Comparison of ENCODE assay signal across 12 mouse cellular contexts in genomic region chr9:107961351-107961762, GRCm38 (mm10). TPM values are rescaled to one million over a fixed set of nuclear protein-coding genes. Genes with fewer than 3 reads are reported as not detected.
DNase-seq lines count a peak whose midpoint lies in the region; ATAC-seq and TF ChIP-seq lines count a peak whose summit lies in the region.
"Had no signal": no experiment of that assay in that cellular context is flagged by ENCODE, and none has a peak within 500 bp of the region (broad histone marks: within the 10 kb centered on the region; RNA-seq: fewer than 3 reads in every experiment).

No protein-coding gene starts in this region.

- ATAC-seq in midbrain, embryonic 14.5 days (ENCODE audit: low FRiP score, low TSS enrichment), result no peak; the same call in 1 of the 2 replicates
- ATAC-seq in megakaryocyte progenitor cell, adult 5-6 weeks (replicated peaks; ENCODE audit: poor library complexity), result no peak
- no peak for ATAC-seq in heart, embryonic 12.5 days (ENCODE audit: insufficient number of reproducible peaks, low FRiP score)
- no peak for ATAC-seq in heart, embryonic 11.5 days (replicated peaks; ENCODE audit: insufficient number of reproducible peaks, low FRiP score, low TSS enrichment)
- ATAC-seq: Patski had no signal

- H3K27me3 ChIP-seq in midbrain, embryonic 14.5 days (ENCODE audit: control insufficient read depth, insufficient read depth, low read length), result no peaks in the 10 kb centered on the region
- no peaks in the 10 kb centered on the region for H3K27me3 ChIP-seq in heart, embryonic 12.5 days (replicated peaks)
- no peaks in the 10 kb centered on the region for H3K27me3 ChIP-seq in heart, embryonic 11.5 days (ENCODE audit: control insufficient read depth, insufficient read depth, low read length)
- H3K27me3 ChIP-seq: liver, embryonic 15.5 days; Patski had no signal

- peaks cover 61% of the 10 kb centered on the region for H3K36me3 ChIP-seq in ES-E14 (ENCODE audit: control insufficient read depth, insufficient read depth, low read length, poor library complexity, severe bottlenecking)
- H3K36me3 ChIP-seq in midbrain, embryonic 14.5 days (ENCODE audit: control insufficient read depth, insufficient read depth, low read length), result peaks cover 7% of the 10 kb centered on the region; the same call in 1 of the 2 replicates
- peaks cover 63% of the 10 kb centered on the region for H3K36me3 ChIP-seq in heart, embryonic 12.5 days
- peaks cover 26% of the 10 kb centered on the region; the same call in 1 of the 2 replicates for H3K36me3 ChIP-seq in heart, embryonic 11.5 days (ENCODE audit: control insufficient read depth, insufficient read depth, low read length)

- no peaks in the 10 kb centered on the region for H3K9me3 ChIP-seq in ES-E14 (ENCODE audit: control insufficient read depth, insufficient read depth, low read depth, low read length)
- no peaks in the 10 kb centered on the region for H3K9me3 ChIP-seq in midbrain, embryonic 14.5 days (ENCODE audit: control insufficient read depth, low read length)
- H3K9me3 ChIP-seq in heart, embryonic 12.5 days (replicated peaks), result no peaks in the 10 kb centered on the region
- H3K9me3 ChIP-seq in heart, embryonic 11.5 days (replicated peaks; ENCODE audit: control insufficient read depth, low read length), result no peaks in the 10 kb centered on the region
- H3K9me3 ChIP-seq: liver, embryonic 15.5 days had no signal

- WGBS in midbrain, embryonic 14.5 days, result 59% methylated on average over 10 of the region's 10 CpGs
- 88% methylated on average over 10 of the region's 10 CpGs for WGBS in heart, embryonic 12.5 days
- 88% methylated on average over 10 of the region's 10 CpGs for WGBS in heart, embryonic 11.5 days (ENCODE audit: insufficient replicate concordance)

- H3K9ac ChIP-seq in ES-E14 (ENCODE audit: insufficient read depth, low read depth, low read length, poor library complexity, severe bottlenecking), result no peak overlapping the region
- H3K9ac ChIP-seq in midbrain, embryonic 14.5 days (replicated peaks; ENCODE audit: low read length), result peak overlapping the region; percentile 35; the same call in 1 of the 2 replicates
- no peak overlapping the region for H3K9ac ChIP-seq in heart, embryonic 12.5 days
- H3K9ac ChIP-seq in heart, embryonic 11.5 days (ENCODE audit: low read depth, low read length), result no peak overlapping the region
- H3K9ac ChIP-seq: liver, embryonic 15.5 days had no signal

- peak overlapping the region; percentile 65; the same call in 1 of the 2 replicates for H3K27ac ChIP-seq in ES-E14 (ENCODE audit: insufficient read depth, low read depth, low read length, poor library complexity, severe bottlenecking)
- H3K27ac ChIP-seq in midbrain, embryonic 14.5 days (replicated peaks; ENCODE audit: low read depth, low read length), result peak overlapping the region; percentile 85
- H3K27ac ChIP-seq in heart, embryonic 12.5 days (ENCODE audit: poor library complexity, severe bottlenecking), result no peak overlapping the region
- H3K27ac ChIP-seq in heart, embryonic 11.5 days (ENCODE audit: low read depth, low read length), result no peak overlapping the region
- H3K27ac ChIP-seq: liver, embryonic 15.5 days had no signal

- in situ Hi-C loops in ES-E14 (cut with MboI; ENCODE audit: low sequenced_read_pairs in 2 of 2, unreplicated experiment in 2 of 2), result no loop called here

- peak; percentile 72 for DNase-seq in ES-E14 (ENCODE audit: low read depth, low spot score)
- peak; percentile 74 for DNase-seq in brain, embryonic 18.5 days (ENCODE audit: low read depth, low spot score)
- DNase-seq in layer of hippocampus, adult 18-20 months (ENCODE audit: low spot score in 2 of 2), result peak; percentile 84 to 89
- DNase-seq in midbrain, embryonic 14.5 days, result peak; percentile 86
- no peak for DNase-seq in testis, postnatal 10 days (ENCODE audit: low spot score)
- DNase-seq: cerebellum, adult 2 months had no signal

- H3K4me2 ChIP-seq in midbrain, embryonic 14.5 days (ENCODE audit: low read length), result peak overlapping the region; percentile 39
- H3K4me2 ChIP-seq in heart, embryonic 12.5 days, result no peak overlapping the region
- no peak overlapping the region for H3K4me2 ChIP-seq in heart, embryonic 11.5 days
- H3K4me2 ChIP-seq: liver, embryonic 15.5 days had no signal

- H3K4me1 ChIP-seq in ES-E14 (ENCODE audit: control insufficient read depth in 2 of 2, insufficient read depth in 2 of 2, low read length in 2 of 2, poor library complexity in 1 of 2), result peaks cover 6 to 12% of the 10 kb centered on the region in 2 experiments; a peak in 3 of 4 replicates
- H3K4me1 ChIP-seq in midbrain, embryonic 14.5 days (ENCODE audit: control insufficient read depth, insufficient read depth, low read length), result peaks cover 10% of the 10 kb centered on the region
- H3K4me1 ChIP-seq in heart, embryonic 12.5 days (replicated peaks), result peaks cover 16% of the 10 kb centered on the region
- H3K4me1 ChIP-seq in heart, embryonic 11.5 days (ENCODE audit: control insufficient read depth, insufficient read depth, low read length), result peaks cover 8% of the 10 kb centered on the region; the same call in 1 of the 2 replicates

- H3K4me3 ChIP-seq in ES-E14 (ENCODE audit: insufficient read depth in 1 of 2, low read depth in 1 of 2, low read length in 2 of 2, poor library complexity in 1 of 2, severe bottlenecking in 1 of 2), result peak overlapping the region in 1 of 2 experiments; percentile 4; a peak in 2 of 4 replicates
- H3K4me3 ChIP-seq in midbrain, embryonic 14.5 days (replicated peaks; ENCODE audit: low read depth, low read length), result no peak overlapping the region
- no peak overlapping the region for H3K4me3 ChIP-seq in heart, embryonic 12.5 days
- no peak overlapping the region for H3K4me3 ChIP-seq in heart, embryonic 11.5 days (ENCODE audit: low read depth, low read length)
- H3K4me3 ChIP-seq: liver, embryonic 15.5 days had no signal

TF ChIP-seq in ES-E14, 5 proteins besides CTCF, POLR2A, EP300 and RAD21:
- TF ChIP-seq MAFK (IDR thresholded peaks at IDR 0.05; ENCODE audit: insufficient read depth, low read depth, low read length) (no peak), CHD2 (IDR thresholded peaks at IDR 0.05; ENCODE audit: low read depth, low read length) (no peak), ZNF384 (IDR thresholded peaks at IDR 0.05; ENCODE audit: low read depth, low read length) (no peak), ZC3H11A (IDR thresholded peaks at IDR 0.05; ENCODE audit: borderline replicate concordance, low read depth, low read length) (no peak), HCFC1 (IDR thresholded peaks at IDR 0.05; ENCODE audit: borderline replicate concordance, insufficient read depth, low read length) (peak; percentile 63; the same call in 1 of the 2 replicates)

RNA-seq across cellular contexts. Expression of gene Traip, which starts 11.4 kb away (rescaled TPM):
- 43.7 and 72.1 TPM in 2 replicates for total RNA-seq in ES-E14 (2012; rRNA removed)
- 10 to 100 TPM; 17.1 to 18.9 TPM for total RNA-seq in layer of hippocampus, adult 18-20 months (2021)
- 10.3 and 10.4 TPM in 2 replicates for polyA plus RNA-seq in midbrain, embryonic 14.5 days (2014; fragmentation: Nextera tagmentation; extraction: Ambion mirVana)
- total RNA-seq in megakaryocyte progenitor cell, adult 5-6 weeks (2015), result 10.1 and 11.3 TPM in 2 replicates
- 22.7 and 32.7 TPM in 2 replicates for total RNA-seq in megakaryocyte progenitor cell, adult 5-6 weeks (2017)
- polyA plus RNA-seq in heart, embryonic 12.5 days (2016; fragmentation: Nextera tagmentation; extraction: Ambion mirVana), result 12.4 and 13.1 TPM in 2 replicates
- polyA plus RNA-seq in heart, embryonic 11.5 days (2014; fragmentation: Nextera tagmentation; extraction: Ambion mirVana), result 14.5 and 16.7 TPM in 2 replicates

RNA-seq across cellular contexts. Expression of gene Uba7, which starts 13.9 kb away (rescaled TPM):
- total RNA-seq in ES-E14 (2012; rRNA removed), result 0.79 and 1.0 TPM in 2 replicates
- total RNA-seq in layer of hippocampus, adult 18-20 months (2021), result 1 to 10 TPM; 5.1 to 5.9 TPM
- polyA plus RNA-seq in midbrain, embryonic 14.5 days (2014; fragmentation: Nextera tagmentation; extraction: Ambion mirVana), result 2.6 and 5.0 TPM in 2 replicates
- 29.6 and 34.4 TPM in 2 replicates for total RNA-seq in megakaryocyte progenitor cell, adult 5-6 weeks (2015)
- 30.1 and 34.7 TPM in 2 replicates for total RNA-seq in megakaryocyte progenitor cell, adult 5-6 weeks (2017)
- 42.9 and 45.7 TPM in 2 replicates for polyA plus RNA-seq in heart, embryonic 12.5 days (2016; fragmentation: Nextera tagmentation; extraction: Ambion mirVana)
- polyA plus RNA-seq in heart, embryonic 11.5 days (2014; fragmentation: Nextera tagmentation; extraction: Ambion mirVana), result 43.9 and 47.8 TPM in 2 replicates

RNA-seq across cellular contexts. Expression of gene Gm20661, which starts 21.5 kb away (rescaled TPM):
- 0.18 and 0.53 TPM in 2 replicates for total RNA-seq in ES-E14 (2012; rRNA removed)
- total RNA-seq in layer of hippocampus, adult 18-20 months (2021), result 1 to 10 TPM; 2.0 TPM
- polyA plus RNA-seq in midbrain, embryonic 14.5 days (2014; fragmentation: Nextera tagmentation; extraction: Ambion mirVana), result 0.47 and 0.49 TPM in 2 replicates
- 0.49 TPM in 1 of 2 replicates, not detected in the other for total RNA-seq in megakaryocyte progenitor cell, adult 5-6 weeks (2015)
- total RNA-seq in megakaryocyte progenitor cell, adult 5-6 weeks (2017), result not detected in 2 replicates
- 4.4 and 5.2 TPM in 2 replicates for polyA plus RNA-seq in heart, embryonic 12.5 days (2016; fragmentation: Nextera tagmentation; extraction: Ambion mirVana)
- polyA plus RNA-seq in heart, embryonic 11.5 days (2014; fragmentation: Nextera tagmentation; extraction: Ambion mirVana), result 3.2 and 4.0 TPM in 2 replicates
- polyA plus RNA-seq: Patski; testis, adult 2 months had no signal

RNA-seq across cellular contexts. Expression of gene Inka1, which starts 24.3 kb away (rescaled TPM):
- total RNA-seq in ES-E14 (2012; rRNA removed), result 3.0 and 6.1 TPM in 2 replicates
- total RNA-seq in layer of hippocampus, adult 18-20 months (2021), result 10 to 100 TPM; 10.7 to 14.7 TPM
- 12.1 and 13.3 TPM in 2 replicates for polyA plus RNA-seq in midbrain, embryonic 14.5 days (2014; fragmentation: Nextera tagmentation; extraction: Ambion mirVana)
- total RNA-seq in megakaryocyte progenitor cell, adult 5-6 weeks (2015), result 13.7 and 23.2 TPM in 2 replicates
- 18.2 and 22.6 TPM in 2 replicates for total RNA-seq in megakaryocyte progenitor cell, adult 5-6 weeks (2017)
- polyA plus RNA-seq in heart, embryonic 12.5 days (2016; fragmentation: Nextera tagmentation; extraction: Ambion mirVana), result 41.9 and 43.9 TPM in 2 replicates
- polyA plus RNA-seq in heart, embryonic 11.5 days (2014; fragmentation: Nextera tagmentation; extraction: Ambion mirVana), result 66.6 and 66.8 TPM in 2 replicates

RNA-seq across cellular contexts. Expression of gene Camkv, which starts 25.9 kb away (rescaled TPM):
- 21.5 and 41.5 TPM in 2 replicates for total RNA-seq in ES-E14 (2012; rRNA removed)
- 100 to 1,000 TPM; 554 to 575 TPM for total RNA-seq in layer of hippocampus, adult 18-20 months (2021)
- polyA plus RNA-seq in midbrain, embryonic 14.5 days (2014; fragmentation: Nextera tagmentation; extraction: Ambion mirVana), result 16.7 and 26.1 TPM in 2 replicates
- not detected in 2 replicates for total RNA-seq in megakaryocyte progenitor cell, adult 5-6 weeks (2015)
- total RNA-seq in megakaryocyte progenitor cell, adult 5-6 weeks (2017), result 0.20 TPM in 1 of 2 replicates, not detected in the other
- 0.39 and 0.56 TPM in 2 replicates for polyA plus RNA-seq in heart, embryonic 12.5 days (2016; fragmentation: Nextera tagmentation; extraction: Ambion mirVana)
- 0.46 and 0.70 TPM in 2 replicates for polyA plus RNA-seq in heart, embryonic 11.5 days (2014; fragmentation: Nextera tagmentation; extraction: Ambion mirVana)

Comparison
In these comparisons a context has a peak if more than half of its experiments do, and no peak if none do; other contexts are left out.
1. H3K27ac ChIP-seq: peak in ES-E14 (single experiment) and midbrain, embryonic 14.5 days (single experiment); none in heart, embryonic 12.5 days (single experiment) and heart, embryonic 11.5 days (single experiment).
2. RNA of gene Uba7, which starts 13.9 kb away (total RNA-seq): 29.6 to 34.7 TPM in megakaryocyte progenitor cell, adult 5-6 weeks; 5.1 to 5.9 TPM in layer of hippocampus, adult 18-20 months and 0.79 to 1.0 TPM in ES-E14; every median in the first group is over 4 times any median in the second.